35 mouse cellular contexts compared by ENCODE assay signal in genomic region chr2:142580449-142580848, GRCm38 (mm10).
"Had no signal": no experiment of that assay in that cellular context is flagged by ENCODE, and none has a peak within 500 bp of the region (broad histone marks: within the 10 kb centered on the region; RNA-seq: fewer than 3 reads in every experiment).

No protein-coding gene starts in this region.

- H3K4me2 ChIP-seq: heart, embryonic 11.5 days; heart, embryonic 12.5 days; heart, embryonic 13.5 days; heart, embryonic 15.5 days; hindbrain, embryonic 12.5 days; hindbrain, embryonic 13.5 days; hindbrain, embryonic 14.5 days; hindbrain, embryonic 15.5 days; intestine, embryonic 15.5 days; kidney, embryonic 15.5 days had no signal

- H3K27ac ChIP-seq: heart, adult 2 months; heart, embryonic 10.5 days; heart, embryonic 13.5 days; heart, embryonic 15.5 days; hindbrain, embryonic 10.5 days; hindbrain, embryonic 12.5 days; hindbrain, embryonic 13.5 days; hindbrain, embryonic 14.5 days; hindbrain, embryonic 15.5 days; hindbrain, postnatal 0 days; intestine, embryonic 15.5 days; kidney, embryonic 15.5 days; kidney, postnatal 0 days; layer of hippocampus, adult 2 months had no signal

- H3K4me1 ChIP-seq: heart, embryonic 10.5 days; heart, embryonic 12.5 days; hindbrain, embryonic 10.5 days; hindbrain, embryonic 12.5 days; hindbrain, embryonic 13.5 days; hindbrain, embryonic 15.5 days; intestine, embryonic 15.5 days had no signal

- H3K27me3 ChIP-seq: heart, embryonic 12.5 days; heart, embryonic 13.5 days; heart, embryonic 15.5 days; hindbrain, embryonic 12.5 days; hindbrain, embryonic 13.5 days; hindbrain, embryonic 15.5 days; intestine, embryonic 15.5 days; kidney, embryonic 15.5 days had no signal

- H3K36me3 ChIP-seq: heart, embryonic 10.5 days; heart, embryonic 12.5 days; heart, embryonic 13.5 days; heart, embryonic 15.5 days; hindbrain, embryonic 10.5 days; hindbrain, embryonic 12.5 days; hindbrain, embryonic 13.5 days; hindbrain, embryonic 15.5 days; intestine, embryonic 15.5 days; kidney, embryonic 15.5 days had no signal

- H3K9ac ChIP-seq: heart, embryonic 12.5 days; heart, embryonic 13.5 days; heart, embryonic 15.5 days; hindbrain, embryonic 12.5 days; hindbrain, embryonic 13.5 days; hindbrain, embryonic 14.5 days; hindbrain, embryonic 15.5 days; intestine, embryonic 15.5 days; kidney, embryonic 15.5 days had no signal

- H3K4me3 ChIP-seq: heart, adult 2 months; heart, embryonic 10.5 days; heart, embryonic 12.5 days; heart, embryonic 13.5 days; heart, embryonic 15.5 days; hindbrain, embryonic 10.5 days; hindbrain, embryonic 12.5 days; hindbrain, embryonic 13.5 days; hindbrain, embryonic 15.5 days; intestine, embryonic 15.5 days; kidney, embryonic 15.5 days; layer of hippocampus, adult 2 months had no signal

- H3K9me3 ChIP-seq: heart, embryonic 10.5 days; heart, embryonic 12.5 days; heart, embryonic 13.5 days; heart, embryonic 15.5 days; hindbrain, embryonic 10.5 days; hindbrain, embryonic 12.5 days; hindbrain, embryonic 13.5 days; hindbrain, embryonic 15.5 days; intestine, embryonic 15.5 days; kidney, embryonic 15.5 days had no signal

- DNase-seq: heart, adult 2 months; heart, postnatal 10 days; heart, postnatal 14 days; heart, postnatal 36 days; heart, postnatal 4 days; kidney, adult 11 months; kidney, adult 18-20 months; kidney, adult 2 months; kidney, adult 8-10 months; kidney, adult 9 months; kidney, postnatal 10 days; kidney, postnatal 14 days; kidney, postnatal 25 days; kidney, postnatal 36 days; kidney, postnatal 4 days; layer of hippocampus, adult 9-11 months had no signal

- ATAC-seq: hindbrain, embryonic 16.5 days; hindbrain, postnatal 0 days; inflammation-experienced regulatory T-cells, adult 6 months; intestine, embryonic 15.5 days; intestine, embryonic 16.5 days; intestine, postnatal 0 days had no signal
